Mouse (Mus musculus) kidney, postnatal 14 days (tissue): ENCODE measurements around the gene Cic.
"Not testable (repeated sequence)": the region's sequence is repeated elsewhere in the genome, so short reads cannot be mapped to it uniquely, and the experiment has no call there.

ENCODE experiments used
- DNase-seq: peaks from one replicate; pipeline ENCODE4 v3.0.0; 2022; ENCODE audit warnings: mixed read lengths

Gene Cic

DNA sequence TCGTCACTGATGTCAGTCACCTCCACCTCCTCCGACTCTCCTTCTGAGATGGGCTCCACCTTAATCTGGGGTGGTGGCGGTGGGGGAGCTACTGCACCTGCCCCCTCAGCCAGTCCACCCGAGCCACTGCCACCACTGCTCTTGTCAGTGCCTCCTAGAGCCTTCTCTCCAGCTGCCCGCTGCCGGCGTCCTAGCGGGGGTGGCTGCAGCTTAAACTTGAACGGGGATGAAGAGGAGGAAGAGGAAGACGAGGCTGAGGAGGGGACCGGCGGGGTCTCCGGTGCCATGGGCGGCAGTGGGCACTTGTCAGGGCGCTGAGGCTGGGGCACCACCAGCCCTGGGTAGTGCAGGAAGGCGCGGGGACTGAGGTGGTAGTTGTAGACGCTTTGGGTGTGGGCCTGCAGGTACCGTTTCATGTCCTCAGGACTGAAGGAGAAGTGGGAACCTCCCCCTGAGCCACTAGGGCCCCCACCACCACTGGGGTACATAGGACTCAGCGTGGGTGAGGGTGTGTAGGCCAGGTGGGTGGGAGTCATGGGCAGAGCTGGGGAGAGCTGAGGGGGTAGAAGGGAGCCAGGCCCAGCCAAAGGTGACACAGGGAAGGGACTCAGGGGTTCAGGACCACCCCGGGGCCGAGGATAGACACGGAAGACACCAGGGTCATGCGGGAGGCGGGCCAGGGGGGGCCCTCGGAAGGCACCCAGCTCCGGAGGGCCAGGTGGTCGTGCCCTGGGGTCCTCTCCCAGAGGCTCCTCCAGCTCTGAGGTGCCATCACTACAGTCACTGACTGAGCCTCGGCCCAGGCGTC, 22.7 kb upstream of the Cic start:
- DNase-seq = no peak

GRCm38 (mm10) chr7:25246079-25246758, 21.3 kb upstream of the Cic start:
- DNase-seq = peak; percentile 76

DNA sequence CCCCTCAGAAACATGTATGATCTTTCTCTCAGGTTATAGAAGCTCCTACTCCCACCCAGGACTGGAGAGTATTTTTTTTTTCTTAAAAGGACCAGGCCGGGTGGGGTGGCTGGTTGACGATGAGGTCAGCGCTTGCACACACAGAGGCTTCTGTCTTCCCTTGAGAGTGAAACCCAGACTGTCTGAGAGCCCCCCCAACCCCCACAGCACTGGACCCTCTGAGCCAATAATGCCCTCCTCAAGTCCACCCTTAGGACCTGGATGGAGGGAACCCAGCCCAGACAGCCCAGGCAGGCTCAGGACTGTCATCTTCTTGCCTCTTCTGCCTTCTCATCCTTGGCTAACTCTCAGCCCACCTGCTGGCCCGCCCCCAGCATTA, 20.8 kb upstream of the Cic start:
- DNase-seq = no peak

GRCm38 (mm10) chr7:25247498-25247897, 20.0 kb upstream of the Cic start:
- DNase-seq = no peak

DNA sequence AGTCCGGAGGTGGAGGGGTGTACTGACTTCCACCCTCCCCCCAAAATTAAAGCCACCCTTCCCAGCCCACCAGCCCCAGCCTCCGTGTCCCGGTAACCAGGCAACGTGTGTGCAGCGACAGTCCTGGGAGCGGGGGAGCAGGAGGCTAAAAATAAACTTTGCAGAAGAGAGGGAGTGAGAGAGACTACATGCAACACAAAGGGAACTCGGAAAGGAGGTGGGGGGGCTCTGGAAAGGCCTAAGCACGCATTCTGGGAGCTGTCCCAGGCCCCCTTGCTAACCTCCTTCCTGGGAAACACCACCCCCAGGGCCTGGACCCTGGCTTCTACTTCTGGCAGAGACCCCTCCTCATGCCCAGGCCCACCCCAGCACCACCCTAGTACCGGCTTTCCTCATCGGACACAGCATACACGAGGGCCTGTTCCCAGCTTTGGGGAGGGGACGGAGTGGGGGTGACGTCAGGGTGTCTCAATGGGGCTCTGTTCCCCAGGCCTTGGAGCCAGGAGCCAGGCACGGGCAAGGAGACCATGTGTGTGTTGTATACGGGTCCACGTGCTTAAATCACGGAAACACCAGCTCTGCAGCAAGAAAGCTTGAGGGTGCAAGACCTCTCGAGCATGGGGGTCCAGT, 19.4 kb upstream of the Cic start:
- DNase-seq = no peak

DNA sequence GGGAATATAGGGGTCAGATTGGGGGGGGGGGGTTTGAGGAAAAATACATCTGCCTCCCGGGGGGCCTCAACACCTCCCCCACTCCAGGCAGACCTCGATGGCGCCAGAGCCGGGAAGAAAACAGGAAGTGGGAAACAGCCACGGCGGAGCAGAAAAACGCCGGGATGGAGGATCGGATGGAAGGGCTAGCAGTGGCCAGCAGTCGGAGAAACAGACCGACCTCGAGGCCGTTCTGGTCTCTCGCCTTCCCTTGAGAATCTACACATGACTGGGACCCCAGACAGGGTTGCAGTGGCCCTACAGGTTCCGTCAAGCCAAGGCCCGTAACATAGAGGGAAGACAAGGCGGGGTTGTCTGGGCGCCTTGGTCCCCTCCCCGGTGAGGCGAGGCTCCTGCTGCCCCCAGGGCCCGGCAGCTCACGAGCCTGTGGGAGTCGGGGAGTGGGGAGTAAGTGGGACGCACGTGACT, 18.6 kb upstream of the Cic start:
- peak; percentile 50 for DNase-seq

GRCm38 (mm10) chr7:25249314-25250140, 18.0 kb upstream of the Cic start:
- peak; percentile 92 for DNase-seq

DNA sequence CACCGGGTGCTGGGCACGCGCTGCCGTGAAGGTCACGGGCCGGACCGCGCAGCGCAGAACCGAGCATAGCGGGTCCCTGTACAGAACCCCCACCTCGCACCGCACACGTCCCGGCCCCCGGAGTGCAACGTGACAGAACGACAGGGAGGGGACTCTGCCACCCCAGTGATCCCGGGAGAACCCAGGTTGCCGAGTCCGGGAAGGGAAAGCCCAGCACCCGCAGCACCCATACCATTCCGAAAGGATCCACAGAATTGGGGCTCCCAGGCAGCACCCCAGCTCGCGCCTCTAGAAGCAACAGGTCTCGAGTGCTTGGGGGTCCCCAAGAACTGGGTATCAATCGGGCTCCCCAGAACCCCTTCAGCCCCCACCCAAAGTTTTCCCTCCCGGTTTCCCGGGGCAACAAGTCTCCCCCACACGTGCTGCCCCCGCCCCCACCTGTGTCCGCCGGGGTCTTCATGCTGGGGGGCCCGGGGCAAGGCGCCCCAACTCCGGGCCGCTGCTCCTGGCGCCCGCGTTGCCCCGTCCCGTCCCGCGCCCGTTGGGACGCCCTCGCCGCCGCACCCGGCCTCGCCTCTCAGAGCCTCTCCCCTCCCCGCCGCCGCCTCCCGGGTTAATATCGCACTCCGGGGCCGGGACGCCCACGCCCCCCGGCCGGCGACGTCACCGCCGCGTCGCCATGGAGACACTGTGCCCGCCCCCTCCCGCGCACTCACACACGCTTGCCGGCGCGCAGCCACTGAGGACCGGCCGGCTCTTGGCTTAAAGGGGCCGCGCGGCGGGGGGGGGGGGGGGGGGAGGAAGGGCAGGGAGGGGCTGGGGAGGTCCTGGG, 17.1 kb upstream of the Cic start, which contains the start of gene Erf:
Gene Erf, minus strand, starts transcription at position 621 of the 832 bp plus-strand sequence.
- DNase-seq = peak; percentile 98

GRCm38 (mm10) chr7:25251071-25251791, 16.3 kb upstream of the Cic start:
- peak; percentile 85 for DNase-seq

- no peak for DNase-seq
Measured at GRCm38 (mm10) chr7:25251822-25252221, 15.7 kb upstream of the Cic start.

GRCm38 (mm10) chr7:25261896-25262295, 5.6 kb upstream of the Cic start:
- no peak for DNase-seq

DNA sequence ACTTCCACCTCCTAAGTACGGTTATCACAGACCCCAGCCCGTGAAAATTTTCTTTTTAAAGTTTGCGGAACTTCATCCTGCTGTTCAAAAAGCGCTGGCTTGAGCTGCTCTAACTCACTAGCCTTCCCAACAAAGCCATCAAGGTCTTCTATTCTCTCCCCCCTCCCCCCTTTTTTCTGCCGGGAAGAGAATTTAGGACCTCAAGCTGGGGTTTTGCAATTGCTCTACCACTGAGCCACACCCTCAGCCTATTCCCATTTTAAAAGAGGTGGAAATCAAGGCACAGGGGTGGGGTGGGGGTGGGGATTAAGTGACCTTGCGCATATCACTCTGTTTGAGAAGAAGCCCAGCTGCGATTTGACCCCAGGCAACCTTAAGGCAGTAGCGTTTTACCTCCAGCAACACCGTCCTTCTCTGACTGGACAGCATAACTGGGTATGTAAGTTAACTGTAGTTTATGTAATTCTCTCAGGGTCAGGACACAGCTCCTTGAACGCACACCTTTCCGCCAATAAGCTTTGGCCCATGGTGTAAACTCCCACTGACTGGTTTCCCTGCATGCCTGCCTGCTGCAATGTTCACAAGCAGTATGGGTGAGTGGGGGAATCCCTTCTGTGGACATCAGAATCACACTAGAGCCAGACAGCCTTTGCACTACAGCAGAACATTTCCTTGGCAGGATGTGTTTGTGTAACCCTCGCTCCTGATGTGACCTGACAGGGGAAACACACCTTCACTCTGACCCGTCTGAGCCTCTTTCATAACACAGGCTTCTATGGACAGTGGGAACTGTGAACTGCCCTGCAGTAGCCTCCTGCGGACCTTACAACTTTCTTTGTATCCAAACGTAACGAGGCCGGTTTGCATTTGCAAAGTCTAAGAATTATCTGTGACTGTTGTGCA, 3.3 kb upstream of the Cic start:
- no peak for DNase-seq

DNA sequence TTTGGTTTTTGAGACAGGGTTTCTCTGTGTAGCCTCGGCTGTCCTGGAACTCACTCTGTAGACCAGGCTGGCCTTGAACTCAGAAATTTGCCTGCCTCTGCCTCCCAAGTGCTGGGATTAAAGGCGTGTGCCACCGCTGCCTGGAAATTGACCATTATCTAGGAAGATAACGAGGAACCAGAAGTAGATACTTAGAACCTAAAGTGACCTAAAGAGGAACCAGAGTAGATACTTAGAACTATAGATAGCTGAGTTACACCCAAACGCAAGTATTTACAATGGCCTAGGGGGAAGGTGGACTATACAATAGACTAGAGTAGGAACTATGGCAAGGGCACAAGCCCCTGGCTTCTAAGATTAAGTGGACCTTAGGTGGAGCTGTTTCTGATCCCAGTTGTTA, 1.8 kb upstream of the Cic start:
- DNase-seq = not testable (repeated sequence)

GRCm38 (mm10) chr7:25266180-25266962, 1.1 kb upstream of the Cic start:
- DNase-seq = no peak

DNA sequence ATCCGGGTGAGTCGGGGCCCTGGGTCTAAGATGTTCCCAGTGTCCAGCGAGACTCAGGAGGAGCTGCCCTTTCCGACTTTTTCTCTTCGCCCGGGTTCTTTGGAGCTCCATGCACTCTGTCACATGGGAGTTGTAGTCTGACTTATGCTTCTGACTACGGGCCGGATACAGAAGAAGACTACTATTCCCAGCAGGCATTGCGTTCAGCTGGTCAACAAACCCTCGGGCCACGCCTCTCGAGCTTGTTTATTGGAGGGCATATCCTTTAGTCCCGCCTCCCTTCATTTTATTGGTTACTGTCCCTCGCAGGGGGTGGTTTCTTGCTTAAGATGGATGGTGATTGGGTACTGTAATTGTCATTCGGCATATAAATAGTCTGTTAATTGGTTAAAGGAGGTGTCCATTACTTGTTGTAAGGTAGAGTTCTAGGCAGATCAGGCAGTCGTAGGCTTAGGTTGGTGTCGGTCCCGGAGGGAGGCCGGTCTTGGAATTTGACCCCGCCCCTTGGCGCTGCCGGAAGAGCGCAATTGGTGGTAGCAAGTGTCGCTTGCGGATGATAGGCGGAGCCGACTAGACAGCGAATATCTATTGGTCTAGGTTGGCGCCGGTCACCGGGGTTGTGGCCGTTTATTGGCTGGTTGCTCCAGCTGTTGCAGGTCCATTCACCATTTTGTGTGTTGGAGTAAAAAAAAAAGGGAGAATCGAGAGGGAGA, 403 bp downstream of the Cic start:
- peak; percentile 100 for DNase-seq

- DNase-seq = no peak
Measured at GRCm38 (mm10) chr7:25268588-25268987, 1.1 kb downstream of the Cic start.

GRCm38 (mm10) chr7:25269029-25269428, 1.5 kb downstream of the Cic start:
- no peak for DNase-seq

DNA sequence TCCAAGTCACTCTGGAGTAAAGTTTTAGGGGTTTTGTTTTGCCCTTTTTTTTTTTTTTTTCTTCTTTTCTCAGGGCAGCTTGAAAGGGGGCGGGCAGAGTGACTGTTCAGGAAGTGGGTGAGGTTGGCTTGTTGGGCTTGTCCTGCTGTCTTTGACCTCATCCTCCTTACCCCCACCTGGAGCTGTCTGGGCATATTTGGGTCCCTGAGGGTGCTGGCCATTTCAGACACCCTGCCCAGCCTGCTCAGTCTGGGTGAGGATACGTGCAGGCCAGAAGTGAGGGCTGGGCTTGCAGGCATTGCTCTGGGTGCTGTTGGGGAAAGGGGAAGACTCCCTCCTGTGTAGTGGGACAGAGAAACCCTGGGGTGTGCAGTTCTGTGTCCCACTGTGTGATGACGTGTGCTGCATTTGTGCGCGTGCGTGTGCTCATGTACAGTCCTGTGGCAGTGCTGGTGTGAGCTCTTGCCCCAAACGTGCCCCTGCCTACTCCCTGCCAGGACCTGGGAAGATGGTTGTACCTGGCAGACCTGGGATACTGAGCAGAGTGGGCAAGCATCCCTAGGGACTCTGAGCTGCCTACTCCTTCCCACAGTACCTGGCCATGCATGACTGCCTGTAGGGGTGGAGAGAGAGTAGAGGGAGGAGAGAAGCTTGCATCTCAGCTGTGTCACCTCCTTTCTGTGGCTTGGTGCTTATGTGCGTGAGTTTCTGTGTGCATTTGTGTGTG, 2.2 kb downstream of the Cic start:
- peak; percentile 44 for DNase-seq
